Mouse (Mus musculus): ENCODE measurements around the gene Scnm1.

- TF ChIP-seq POLR2A (IDR thresholded peaks at IDR 0.05; ENCODE audit: low read depth, low read length), result no peak
- TF ChIP-seq CTCF (IDR thresholded peaks at IDR 0.05; ENCODE audit: extremely low read depth, insufficient read depth, insufficient read length, insufficient replicate concordance), result no peak
Observed at GRCm38 (mm10) chr3:95133680-95134101, at the start of gene Scnm1, which contains the start of gene Lysmd1.
